Comparison of ENCODE assay signal across 23 mouse cellular contexts in the genomic region with DNA sequence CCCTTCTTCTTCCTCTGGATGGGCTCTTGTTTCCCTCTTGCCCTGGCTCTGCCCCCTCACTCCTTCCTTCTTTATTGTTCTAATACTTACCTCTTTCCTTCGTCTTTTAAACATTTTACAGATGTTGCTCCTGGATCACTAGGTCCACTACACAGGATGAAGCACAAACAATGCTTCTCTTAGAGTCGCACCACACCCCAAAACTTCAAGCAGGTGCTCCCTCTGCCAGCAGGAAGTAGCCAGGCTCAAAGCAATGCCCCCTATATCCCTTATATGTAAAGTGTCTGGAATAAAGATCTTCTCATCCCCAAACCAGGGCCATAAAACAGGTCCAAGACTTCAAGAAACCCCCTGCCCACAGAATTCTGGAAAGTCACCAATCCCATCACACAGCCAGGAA.
DNase-seq lines count a peak whose midpoint lies in the region; ATAC-seq and TF ChIP-seq lines count a peak whose summit lies in the region.
"Had no signal": no experiment of that assay in that cellular context is flagged by ENCODE, and none has a peak within 500 bp of the region (broad histone marks: within the 10 kb centered on the region; RNA-seq: fewer than 3 reads in every experiment).

No protein-coding gene starts in this region.

- no peak for ATAC-seq in heart, embryonic 12.5 days (ENCODE audit: insufficient number of reproducible peaks, low FRiP score)
- ATAC-seq: CD4-positive, CD25-positive, alpha-beta regulatory T cell, adult 4 months; forebrain, embryonic 13.5 days; forebrain, embryonic 15.5 days; forebrain, postnatal 0 days; Patski had no signal

- peak overlapping the region; percentile 62 for H3K27ac ChIP-seq in gastrocnemius, adult 2 months
- peak overlapping the region; percentile 12 for H3K27ac ChIP-seq in heart, adult 2 months
- no peak overlapping the region for H3K27ac ChIP-seq in heart, embryonic 12.5 days (ENCODE audit: poor library complexity, severe bottlenecking)
- H3K27ac ChIP-seq in brown adipose tissue, adult 24 weeks (replicated peaks; ENCODE audit: low read depth, low read length): peak overlapping the region; percentile 18; the same call in 1 of the 2 replicates
- H3K27ac ChIP-seq: embryonic facial prominence, embryonic 10.5 days; embryonic facial prominence, embryonic 12.5 days; forebrain, embryonic 13.5 days; forebrain, embryonic 15.5 days had no signal

- no peaks in the 10 kb centered on the region for H3K79me2 ChIP-seq in heart, adult 2 months (replicated peaks; ENCODE audit: control insufficient read depth, insufficient read depth, low read length)

- no peak overlapping the region for H3K4me2 ChIP-seq in heart, embryonic 12.5 days
- H3K4me2 ChIP-seq: embryonic facial prominence, embryonic 12.5 days; forebrain, embryonic 13.5 days; forebrain, embryonic 15.5 days had no signal

- no peak overlapping the region for H3K9ac ChIP-seq in heart, adult 2 months (ENCODE audit: low read depth, low read length)
- H3K9ac ChIP-seq in heart, embryonic 12.5 days: no peak overlapping the region
- H3K9ac ChIP-seq: embryonic facial prominence, embryonic 12.5 days; forebrain, embryonic 13.5 days; forebrain, embryonic 15.5 days; forebrain, postnatal 0 days had no signal

- H3K9me3 ChIP-seq in heart, embryonic 12.5 days (replicated peaks): peaks cover 3% of the 10 kb centered on the region; the same call in 1 of the 2 replicates
- H3K9me3 ChIP-seq: embryonic facial prominence, embryonic 10.5 days; embryonic facial prominence, embryonic 12.5 days; forebrain, embryonic 13.5 days; forebrain, embryonic 15.5 days had no signal

- no peak for TF ChIP-seq POLR2A in heart, adult 2 months (IDR thresholded peaks at IDR 0.05; ENCODE audit: insufficient read depth, low read depth, low read length)

- TF ChIP-seq EP300 in heart, adult 2 months (IDR thresholded peaks at IDR 0.05; ENCODE audit: insufficient read depth, low read depth, low read length): no peak

- DNase-seq in gastrocnemius, adult 2 months: no peak
- DNase-seq in gastrocnemius, postnatal 4 days (ENCODE audit: low spot score in 2 of 2): no peak
- DNase-seq in heart, adult 2 months: no peak
- DNase-seq: adrenal gland, adult 2 months; adrenal gland, postnatal 10 days; adrenal gland, postnatal 25 days; B cell, adult 2 months; cerebellum, adult 11-12 months; cerebellum, adult 2 months; cerebellum, adult 9-10 months; cerebellum, postnatal 10 days; cerebellum, postnatal 25 days; forebrain, postnatal 0 days had no signal

- H3K4me3 ChIP-seq in gastrocnemius, adult 2 months: no peak overlapping the region
- H3K4me3 ChIP-seq in heart, adult 2 months: no peak overlapping the region
- H3K4me3 ChIP-seq in heart, embryonic 12.5 days: no peak overlapping the region
- H3K4me3 ChIP-seq in brown adipose tissue, adult 24 weeks (ENCODE audit: insufficient read depth, low read depth, low read length): no peak overlapping the region
- H3K4me3 ChIP-seq: embryonic facial prominence, embryonic 10.5 days; embryonic facial prominence, embryonic 12.5 days; forebrain, embryonic 13.5 days; forebrain, embryonic 15.5 days had no signal

- WGBS in heart, adult 2 months: 69% methylated on average over 2 of the region's 2 CpGs
- WGBS in heart, embryonic 12.5 days: 73% methylated on average over 2 of the region's 2 CpGs

- H3K27me3 ChIP-seq in heart, adult 2 months (ENCODE audit: control insufficient read depth, insufficient read depth, low read length): no peaks in the 10 kb centered on the region
- no peaks in the 10 kb centered on the region for H3K27me3 ChIP-seq in heart, embryonic 12.5 days (replicated peaks)
- H3K27me3 ChIP-seq: CH12.LX; embryonic facial prominence, embryonic 12.5 days; forebrain, embryonic 13.5 days; forebrain, embryonic 15.5 days had no signal

- intact Hi-C loops in gastrocnemius, adult 2 months (cut with DNase I): no loop called here
- intact Hi-C loops in heart, adult 2 months (cut with DNase I): no loop called here

- H3K36me3 ChIP-seq in heart, adult 2 months (ENCODE audit: control insufficient read depth, insufficient read depth, low read length): no peaks in the 10 kb centered on the region
- H3K36me3 ChIP-seq in heart, embryonic 12.5 days: no peaks in the 10 kb centered on the region
- H3K36me3 ChIP-seq: embryonic facial prominence, embryonic 10.5 days; embryonic facial prominence, embryonic 12.5 days; forebrain, embryonic 15.5 days; G1E had no signal

- peaks cover 4% of the 10 kb centered on the region; the same call in 1 of the 2 replicates for H3K4me1 ChIP-seq in heart, adult 2 months (ENCODE audit: control insufficient read depth, insufficient read depth, low read length)
- H3K4me1 ChIP-seq in heart, embryonic 12.5 days (replicated peaks): peaks cover 8% of the 10 kb centered on the region
- H3K4me1 ChIP-seq in brown adipose tissue, adult 24 weeks (ENCODE audit: control insufficient read depth, insufficient read depth, insufficient read length, low read length): peaks cover 9% of the 10 kb centered on the region
- H3K4me1 ChIP-seq: embryonic facial prominence, embryonic 12.5 days had no signal

- no peak for TF ChIP-seq CTCF in gastrocnemius, adult 2 months (IDR thresholded peaks at IDR 0.05)
- TF ChIP-seq CTCF in heart, adult 2 months (IDR thresholded peaks at IDR 0.05): no peak
